10 mouse cellular contexts compared by ENCODE assay signal in genomic region chr10:63100657-63101056, GRCm38 (mm10). TPM values are rescaled to one million over a fixed set of nuclear protein-coding genes. Genes with fewer than 3 reads are reported as not detected.
DNase-seq lines count a peak whose midpoint lies in the region; ATAC-seq and TF ChIP-seq lines count a peak whose summit lies in the region.
"Had no signal": no experiment of that assay in that cellular context is flagged by ENCODE, and none has a peak within 500 bp of the region (broad histone marks: within the 10 kb centered on the region; RNA-seq: fewer than 3 reads in every experiment).

No protein-coding gene starts in this region.

- TF ChIP-seq CTCF in ES-Bruce4 (IDR thresholded peaks at IDR 0.05; ENCODE audit: low read depth, low read length), result no peak

- H3K4me2 ChIP-seq in forebrain, embryonic 16.5 days (ENCODE audit: low read length), result peak overlapping the region; percentile 98
- peak overlapping the region; percentile 54 for H3K4me2 ChIP-seq in liver, embryonic 16.5 days (ENCODE audit: low read depth, low read length)

- no peak for TF ChIP-seq POLR2A in ES-Bruce4 (IDR thresholded peaks at IDR 0.05; ENCODE audit: insufficient read depth, low read length)

- H3K4me1 ChIP-seq in heart, embryonic 10.5 days, result peaks cover 14% of the 10 kb centered on the region
- H3K4me1 ChIP-seq in ES-Bruce4 (ENCODE audit: control insufficient read depth, insufficient read depth, low read length), result no peaks in the 10 kb centered on the region
- H3K4me1 ChIP-seq in forebrain, embryonic 16.5 days (replicated peaks; ENCODE audit: control insufficient read depth, insufficient read depth, low read length), result peaks cover 11% of the 10 kb centered on the region
- H3K4me1 ChIP-seq in liver, embryonic 16.5 days (ENCODE audit: control insufficient read depth, low read depth, low read length), result no peaks in the 10 kb centered on the region; the same call in 1 of the 2 replicates

- H3K36me3 ChIP-seq in heart, embryonic 10.5 days, result no peaks in the 10 kb centered on the region
- H3K36me3 ChIP-seq in ES-Bruce4 (ENCODE audit: control insufficient read depth, insufficient read depth, low read length, poor library complexity, severe bottlenecking), result no peaks in the 10 kb centered on the region
- no peaks in the 10 kb centered on the region for H3K36me3 ChIP-seq in forebrain, embryonic 16.5 days (ENCODE audit: control insufficient read depth, insufficient read depth)
- no peaks in the 10 kb centered on the region for H3K36me3 ChIP-seq in liver, embryonic 16.5 days (ENCODE audit: control insufficient read depth, insufficient read depth)

- H3K4me3 ChIP-seq in heart, embryonic 10.5 days, result peak overlapping the region; percentile 72
- H3K4me3 ChIP-seq in ES-Bruce4 (ENCODE audit: low read depth, low read length), result peak overlapping the region; percentile 72
- peak overlapping the region; percentile 75 for H3K4me3 ChIP-seq in forebrain, embryonic 16.5 days (replicated peaks; ENCODE audit: low read length)
- peak overlapping the region; percentile 47 for H3K4me3 ChIP-seq in liver, embryonic 16.5 days (ENCODE audit: low read depth, low read length)

- peak overlapping the region; percentile 13 for H3K9ac ChIP-seq in ES-Bruce4 (ENCODE audit: low read depth, poor library complexity, severe bottlenecking)
- H3K9ac ChIP-seq in forebrain, embryonic 16.5 days (replicated peaks; ENCODE audit: low read depth, low read length), result peak overlapping the region; percentile 79
- no peak overlapping the region for H3K9ac ChIP-seq in liver, embryonic 16.5 days (ENCODE audit: low read depth, low read length)

- DNase-seq in heart, embryonic 10.5 days (ENCODE audit: low spot score), result no peak
- no peak for DNase-seq in heart, postnatal 4 days
- DNase-seq in layer of hippocampus, adult 9-10 months (ENCODE audit: low spot score), result no peak
- no peak for DNase-seq in frontal cortex, postnatal 10 days (ENCODE audit: low spot score in 2 of 2)
- DNase-seq: adrenal gland, adult 8-10 months had no signal

- no peak for TF ChIP-seq EP300 in ES-Bruce4 (IDR thresholded peaks at IDR 0.05; ENCODE audit: insufficient read depth, low read depth, low read length)

- H3K9me3 ChIP-seq in heart, embryonic 10.5 days, result no peaks in the 10 kb centered on the region
- peaks cover 14% of the 10 kb centered on the region; the same call in 1 of the 2 replicates for H3K9me3 ChIP-seq in ES-Bruce4 (replicated peaks; ENCODE audit: control insufficient read depth, insufficient read depth, low read length, poor library complexity, severe bottlenecking)
- no peaks in the 10 kb centered on the region for H3K9me3 ChIP-seq in forebrain, embryonic 16.5 days (ENCODE audit: control insufficient read depth, low read length)
- no peaks in the 10 kb centered on the region for H3K9me3 ChIP-seq in liver, embryonic 16.5 days (replicated peaks; ENCODE audit: control insufficient read depth, low read length)

- ATAC-seq in forebrain, embryonic 16.5 days, result peak; percentile 42; the same call in 1 of the 2 replicates
- no peak for ATAC-seq in liver, embryonic 16.5 days (ENCODE audit: low read depth)
- no peak for ATAC-seq in granulocyte monocyte progenitor cell, adult 5-6 weeks (replicated peaks; ENCODE audit: poor library complexity, severe bottlenecking)

- WGBS in heart, embryonic 10.5 days, result 25% methylated on average over 9 of the region's 9 CpGs
- 6% methylated on average over 9 of the region's 9 CpGs for WGBS in forebrain, embryonic 16.5 days
- WGBS in liver, embryonic 16.5 days (ENCODE audit: insufficient replicate concordance), result 26% methylated on average over 9 of the region's 9 CpGs

- no peak overlapping the region for H3K27ac ChIP-seq in heart, embryonic 10.5 days
- H3K27ac ChIP-seq in ES-Bruce4 (ENCODE audit: insufficient read depth, low read length), result no peak overlapping the region
- no peak overlapping the region for H3K27ac ChIP-seq in forebrain, embryonic 16.5 days (ENCODE audit: low read length)
- H3K27ac ChIP-seq in liver, embryonic 16.5 days (ENCODE audit: low read length), result no peak overlapping the region

- peaks cover 64% of the 10 kb centered on the region for H3K27me3 ChIP-seq in heart, embryonic 10.5 days (ENCODE audit: insufficient read depth, poor library complexity, severe bottlenecking)
- peaks cover 4% of the 10 kb centered on the region; the same call in 1 of the 2 replicates for H3K27me3 ChIP-seq in ES-Bruce4 (ENCODE audit: control insufficient read depth, insufficient read depth, low read length, poor library complexity, severe bottlenecking)
- H3K27me3 ChIP-seq in forebrain, embryonic 16.5 days (replicated peaks; ENCODE audit: control insufficient read depth, insufficient read depth, low read length), result 0 out of 2 replicates have a peak, but pooled peaks cover 2% of the 10 kb centered on the region
- H3K27me3 ChIP-seq in liver, embryonic 16.5 days (ENCODE audit: control insufficient read depth, insufficient read depth, low read depth, low read length), result peaks cover 33% of the 10 kb centered on the region

RNA-seq across cellular contexts. Expression of gene Atoh7, which starts 1.2 kb away (rescaled TPM):
- not detected in 2 replicates for polyA plus RNA-seq in heart, embryonic 10.5 days (2016; fragmentation: Nextera tagmentation; extraction: Ambion mirVana)
- total RNA-seq in heart, postnatal 4 days (2021), result not detected
- not detected in 2 replicates for polyA plus RNA-seq in ES-Bruce4 (2011; ENCODE audit: insufficient read depth, insufficient read length, low read depth, missing spikeins)
- polyA plus RNA-seq in forebrain, embryonic 16.5 days (2015; fragmentation: Nextera tagmentation; extraction: Ambion mirVana), result 0.94 and 0.98 TPM in 2 replicates
- polyA plus RNA-seq in liver, embryonic 16.5 days (2015; fragmentation: Nextera tagmentation; extraction: Ambion mirVana), result not detected in 2 replicates
- not detected in 2 replicates for total RNA-seq in granulocyte monocyte progenitor cell, adult 5-6 weeks (2014; fragmentation: Nextera tagmentation)
- not detected in 2 replicates for total RNA-seq in granulocyte monocyte progenitor cell, adult 5-6 weeks (2017)
- total RNA-seq: adrenal gland, adult 8-10 months had no signal
- polyA plus RNA-seq: C2C12 had no signal

RNA-seq across cellular contexts. Expression of gene Pbld1, which starts 40.7 kb away (rescaled TPM):
- polyA plus RNA-seq in heart, embryonic 10.5 days (2016; fragmentation: Nextera tagmentation; extraction: Ambion mirVana), result 0.42 and 1.7 TPM in 2 replicates
- under 1 TPM; 0.59 to 0.93 TPM for total RNA-seq in heart, postnatal 4 days (2021)
- polyA plus RNA-seq in ES-Bruce4 (2011; ENCODE audit: insufficient read depth, insufficient read length, low read depth, missing spikeins), result not detected in 2 replicates
- 0.62 and 0.99 TPM in 2 replicates for polyA plus RNA-seq in forebrain, embryonic 16.5 days (2015; fragmentation: Nextera tagmentation; extraction: Ambion mirVana)
- polyA plus RNA-seq in liver, embryonic 16.5 days (2015; fragmentation: Nextera tagmentation; extraction: Ambion mirVana), result 36.6 and 48.3 TPM in 2 replicates
- not detected in 2 replicates for total RNA-seq in granulocyte monocyte progenitor cell, adult 5-6 weeks (2014; fragmentation: Nextera tagmentation)
- not detected in 2 replicates for total RNA-seq in granulocyte monocyte progenitor cell, adult 5-6 weeks (2017)

Comparison
In these comparisons a context has a peak if more than half of its experiments do, and no peak if none do; other contexts are left out.
1. RNA of gene Pbld1, which starts 40.7 kb away (polyA plus RNA-seq): 36.6 to 48.3 TPM in liver, embryonic 16.5 days; 0.42 to 1.7 TPM in heart, embryonic 10.5 days, 0.62 to 0.99 TPM in forebrain, embryonic 16.5 days and not detected in ES-Bruce4; every median in the first group is over 10 times any median in the second.
2. Peak in every context shown above with its lines, with median percentiles within 50 percentile points of each other: H3K4me3 ChIP-seq.